Mouse (Mus musculus): Measurements from ENCODE around the gene Gbp7.

DNA sequence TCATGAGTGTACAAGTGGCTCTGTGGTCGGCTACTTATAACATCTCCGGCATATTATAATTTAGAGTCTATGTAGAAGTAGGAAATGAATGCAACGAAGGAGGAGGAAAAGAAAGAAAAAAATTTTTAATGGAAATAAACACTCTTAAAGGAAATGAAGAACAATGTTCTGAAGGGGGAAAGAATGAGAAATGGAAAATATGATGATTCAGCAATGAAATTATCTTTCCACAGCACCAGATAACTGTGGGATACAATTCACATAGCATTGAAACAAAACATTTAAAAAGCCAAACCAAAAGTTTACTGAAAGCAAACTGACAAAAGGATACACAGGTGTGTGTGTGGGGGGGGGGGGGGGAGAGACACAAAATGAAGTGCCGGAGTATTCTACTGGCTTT lies 52.9 kb downstream of the Gbp7 start:
- TF ChIP-seq POLR2A (IDR thresholded peaks at IDR 0.05; ENCODE audit: borderline replicate concordance, low read depth, low read length), result no peak
- TF ChIP-seq CTCF (IDR thresholded peaks at IDR 0.05; ENCODE audit: low read depth, low read length), result no peak
